Mouse (Mus musculus) kidney, adult 2 months (tissue): ENCODE measurements around the gene Cck.

Source experiments
- CTCF ChIP-seq: fragments of 200-500 bp; conservative IDR thresholded peaks from 2 replicates; pipeline ENCODE4 v1.5.1; 2011; ENCODE audit warnings: low read depth, mild to moderate bottlenecking, control low read depth, low read length, moderate library complexity, mixed read lengths; ENCODE audit not compliant: insufficient read depth, insufficient read length
- POLR2A ChIP-seq: fragments of 200-500 bp; IDR thresholded peaks from one replicate; pipeline ENCODE4 v1.6.1; 2011; ENCODE audit warnings: low read depth, low read length, control low read depth

DNA sequence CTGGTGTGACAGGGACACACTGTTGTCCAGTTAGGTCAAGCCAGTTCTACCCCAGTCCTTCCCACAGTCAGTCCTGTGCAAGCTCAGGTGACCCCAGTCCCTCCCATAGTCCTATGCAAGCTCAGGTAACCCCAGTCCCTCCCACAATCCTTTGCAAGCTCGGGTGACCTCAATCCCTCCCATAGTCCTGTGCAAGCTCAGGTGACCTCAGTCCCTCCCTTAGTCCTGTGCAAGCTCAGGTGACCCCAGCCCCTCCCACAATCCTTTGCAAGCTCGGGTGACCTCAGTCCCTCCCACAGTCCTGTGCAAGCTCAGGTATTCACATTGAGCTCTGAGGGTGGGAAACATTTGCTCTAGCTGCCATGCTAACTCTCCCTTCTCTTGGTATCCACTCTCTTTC lies 35.5 kb downstream of the Cck start:
- no peak for TF ChIP-seq CTCF
- no peak for TF ChIP-seq POLR2A
